ENCODE assay signal across 10 mouse cellular contexts in the genomic region with DNA sequence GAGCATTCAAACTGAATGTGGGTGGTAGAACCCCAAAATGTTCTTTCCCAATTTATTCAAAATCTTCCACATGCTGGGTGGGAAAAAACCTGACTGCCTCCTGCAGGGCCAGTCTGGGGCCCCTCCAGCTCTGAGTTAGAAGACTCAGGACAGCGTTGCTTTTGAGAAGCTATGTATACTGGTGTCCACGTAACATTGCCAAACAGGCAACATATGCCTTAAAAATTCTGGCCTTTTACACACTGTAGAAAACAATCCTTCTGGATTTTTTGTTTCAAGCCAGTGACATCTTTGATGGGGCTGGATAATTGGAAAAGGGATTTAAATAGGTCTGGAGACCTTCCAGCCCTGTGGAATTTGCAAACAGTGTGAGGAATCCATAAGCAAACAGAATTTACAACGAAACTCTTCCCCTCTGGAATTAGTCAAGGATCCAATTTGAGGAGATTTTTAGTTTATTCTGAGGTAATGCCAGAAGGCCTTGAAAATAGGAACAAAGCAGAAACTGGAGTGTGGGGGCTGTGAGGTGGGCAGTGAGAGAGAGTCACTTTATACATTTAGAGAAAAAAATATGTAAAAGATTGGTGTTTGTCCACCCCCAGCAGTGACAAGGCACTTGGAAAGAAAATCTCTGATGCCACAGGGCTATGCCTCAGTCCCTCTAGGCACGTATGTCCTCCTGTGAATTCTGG.
DNase-seq lines count a peak whose midpoint lies in the region; TF ChIP-seq lines count a peak whose summit lies in the region.
"Had no signal": no experiment of that assay in that cellular context is flagged by ENCODE, and none has a peak within 500 bp of the region (broad histone marks: within the 10 kb centered on the region; RNA-seq: fewer than 3 reads in every experiment).

No protein-coding gene starts in this region.

- TF ChIP-seq CTCF in brain, embryonic 14.5 days (IDR thresholded peaks at IDR 0.05; ENCODE audit: borderline replicate concordance, extremely low read depth, insufficient read depth, insufficient read length): no peak

- TF ChIP-seq POLR2A in brain, embryonic 14.5 days (IDR thresholded peaks at IDR 0.05; ENCODE audit: borderline replicate concordance, extremely low read depth, insufficient read depth, insufficient read length, poor library complexity, severe bottlenecking): no peak

- peak; percentile 12 for DNase-seq in layer of hippocampus, adult 9-11 months
- no peak for DNase-seq in layer of hippocampus, postnatal 10 days (ENCODE audit: low spot score in 2 of 2)
- DNase-seq in Muller cell, postnatal 12 days (ENCODE audit: inconsistent ontology term): peak; percentile 20
- DNase-seq in brain, embryonic 14.5 days (ENCODE audit: low read depth): peak; percentile 57
- DNase-seq in right cerebral cortex, adult 2 months (ENCODE audit: low spot score in 2 of 2): peak; percentile 61 to 63
- DNase-seq in cerebellum, adult 11-12 months: no peak
- no peak for DNase-seq in testis, postnatal 10 days (ENCODE audit: low spot score)
- DNase-seq: liver; liver, postnatal 0 days; spleen, adult 18-20 months had no signal

Comparison
In these comparisons a context has a peak if more than half of its experiments do, and no peak if none do; other contexts are left out.
1. DNase-seq: peak in layer of hippocampus, adult 9-11 months (single experiment), Muller cell, postnatal 12 days (single experiment), brain, embryonic 14.5 days (single experiment) and right cerebral cortex, adult 2 months (2 of 2); none in layer of hippocampus, postnatal 10 days (0 of 2), cerebellum, adult 11-12 months (single experiment) and testis, postnatal 10 days (single experiment).